Mouse (Mus musculus) G1E-ER4 (cell line): ENCODE results near the gene Vmo1. TPM values are rescaled to one million over a fixed set of nuclear protein-coding genes. Genes with fewer than 3 reads are reported as not detected.

Experiments
- GATA1 ChIP-seq: IDR thresholded peaks from one replicate; pipeline ENCODE4 v1.8.0; 2012; ENCODE audit warnings: low read length, inconsistent platforms
- polyA plus RNA-seq: library from polyadenylated mRNA; stranded (reverse); fragments of >175 nt; gene quantifications from 2 replicates; pipeline ENCODE4 v1.2.3, GENCODE M21; 2012

Gene Vmo1
- polyA plus RNA-seq, 1 experiment: not detected

DNA sequence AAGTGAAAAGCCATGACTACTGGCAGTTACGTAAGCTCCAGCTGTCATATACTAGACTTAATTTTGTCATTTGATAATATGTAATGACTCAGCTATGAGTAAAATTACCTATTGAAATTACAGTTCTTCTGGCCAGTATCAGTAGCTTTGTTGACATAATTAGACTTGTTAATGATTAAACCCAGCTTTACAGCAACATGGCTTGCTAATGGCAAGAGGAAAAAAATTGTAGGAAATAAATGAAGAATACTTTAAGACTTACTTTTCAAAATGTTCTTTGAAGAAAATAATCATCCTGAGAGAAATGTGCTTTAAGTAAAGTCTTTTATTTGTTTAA is 14.0 kb downstream of the Vmo1 start:
- TF ChIP-seq GATA1: no peak

- no peak for TF ChIP-seq GATA1
Observed at GRCm38 (mm10) chr11:70499566-70500475, 14.6 kb downstream of the Vmo1 start.

GRCm38 (mm10) chr11:70489684-70490083 is 24.7 kb downstream of the Vmo1 start:
- no peak for TF ChIP-seq GATA1

GRCm38 (mm10) chr11:70489138-70489537 is 25.3 kb downstream of the Vmo1 start:
- TF ChIP-seq GATA1: no peak

DNA sequence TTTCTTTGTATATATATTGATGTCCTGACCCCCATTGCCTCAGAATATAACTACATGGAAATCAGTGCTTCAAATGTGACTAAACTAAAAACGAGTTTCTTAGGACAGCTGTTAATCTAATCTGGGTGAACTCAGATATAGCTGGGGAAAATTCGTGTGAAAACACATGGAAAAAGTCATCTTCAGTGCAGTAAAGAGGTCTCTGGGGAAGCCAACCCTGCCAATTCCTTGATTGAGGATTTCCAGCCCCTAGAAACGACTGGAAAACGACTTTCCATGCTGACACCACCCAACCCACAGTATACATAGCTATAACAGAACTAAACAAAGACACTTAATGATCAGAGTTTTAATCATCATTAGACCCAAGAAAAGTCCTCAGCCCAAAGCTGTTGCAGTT is 26.6 kb downstream of the Vmo1 start:
- no peak for TF ChIP-seq GATA1

GRCm38 (mm10) chr11:70485498-70485897 is 28.9 kb downstream of the Vmo1 start:
- no peak for TF ChIP-seq GATA1

DNA sequence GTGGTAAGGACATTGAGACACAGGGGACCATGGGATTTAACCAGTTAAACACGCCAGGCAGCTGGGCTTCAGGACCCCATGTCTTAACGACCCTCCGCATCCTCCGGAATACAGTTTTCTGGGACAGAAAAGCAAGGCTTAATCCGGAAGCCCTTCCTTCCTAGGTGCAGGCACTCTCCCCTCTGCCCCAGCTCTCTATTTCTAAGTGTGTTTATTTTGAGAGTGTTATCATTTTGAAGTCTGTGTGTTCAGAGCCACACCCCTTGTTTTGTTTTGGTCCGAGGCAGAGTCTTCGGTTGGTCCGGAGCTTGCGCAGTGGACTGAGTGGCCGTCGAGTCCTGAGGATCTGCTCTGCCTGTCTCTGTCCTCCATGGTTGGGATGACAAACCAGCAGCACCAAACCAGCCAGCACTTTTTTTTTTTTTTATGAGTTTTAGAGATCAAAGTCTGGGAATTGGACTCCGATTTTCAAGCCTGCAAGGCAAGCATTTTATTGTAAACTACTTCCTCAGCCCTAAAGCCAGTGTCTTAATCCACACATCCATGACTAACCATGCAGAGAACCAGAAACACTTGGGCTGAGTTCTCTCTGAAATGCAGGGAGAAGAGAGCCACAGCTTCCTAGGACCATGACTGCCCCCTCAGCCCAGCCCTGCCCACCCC is 39.4 kb downstream of the Vmo1 start:
- TF ChIP-seq GATA1: no peak

DNA sequence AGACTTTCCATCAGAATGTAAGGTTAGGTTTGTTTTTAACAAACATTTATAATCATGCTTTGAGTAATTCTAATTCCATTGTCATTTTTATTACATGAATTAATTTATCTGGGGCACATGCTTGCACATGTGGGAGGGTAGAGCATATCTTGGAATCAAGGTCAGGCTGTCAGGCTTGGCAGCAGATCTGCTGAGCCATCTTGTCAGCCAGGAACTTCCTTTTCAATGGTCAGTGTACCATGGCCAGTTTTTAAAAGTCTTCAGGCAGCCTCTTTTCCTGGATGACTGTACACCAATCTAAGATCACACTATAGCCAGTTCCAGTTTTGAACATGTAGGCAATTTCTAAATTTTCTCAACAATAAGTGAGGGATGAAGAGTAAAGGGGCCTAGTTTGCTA is 41.7 kb downstream of the Vmo1 start:
- TF ChIP-seq GATA1: no peak

DNA sequence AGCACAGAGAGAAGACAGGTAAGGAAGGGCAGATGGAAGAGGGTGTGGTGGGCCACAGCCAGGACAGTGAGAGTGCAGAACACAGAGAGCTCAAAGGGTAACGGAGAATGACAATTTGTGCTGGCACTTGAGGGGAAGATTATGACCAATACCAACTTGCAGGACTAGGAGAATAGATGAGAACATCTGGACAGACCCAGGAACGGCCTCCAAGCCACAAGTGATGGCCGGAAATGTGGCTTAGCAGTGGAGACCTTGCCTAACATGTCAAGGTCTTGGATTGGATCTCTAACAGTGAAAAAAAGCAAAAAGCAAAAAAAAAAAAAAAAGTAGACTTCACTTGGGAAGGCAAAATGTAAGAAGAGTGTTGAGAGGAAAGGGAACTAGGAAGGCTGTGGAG is 44.7 kb downstream of the Vmo1 start:
- no peak for TF ChIP-seq GATA1

- no peak for TF ChIP-seq GATA1
Observed at GRCm38 (mm10) chr11:70467902-70468619, 46.4 kb downstream of the Vmo1 start.

DNA sequence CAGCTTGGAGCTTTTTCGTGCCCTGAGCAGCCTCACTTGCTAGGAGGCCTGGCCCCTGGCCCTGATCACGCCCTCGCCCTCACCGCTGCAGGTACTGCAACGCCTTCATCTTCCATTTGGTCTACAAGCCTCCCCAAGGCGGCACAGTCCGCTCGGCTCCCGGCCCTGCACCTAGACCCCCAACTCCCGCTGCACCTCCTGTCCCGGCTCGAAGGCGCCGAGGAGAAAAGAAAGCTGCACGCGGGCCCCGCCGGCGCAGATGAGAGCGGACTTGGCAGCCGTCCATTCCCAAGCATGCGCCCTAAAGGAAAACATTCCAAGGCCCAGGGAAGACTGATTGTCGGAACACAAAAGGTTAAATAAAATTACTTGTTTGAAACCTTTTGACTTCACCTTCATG is 48.6 kb downstream of the Vmo1 start:
- no peak for TF ChIP-seq GATA1

- no peak for TF ChIP-seq GATA1
Observed at GRCm38 (mm10) chr11:70465211-70465610, 49.2 kb downstream of the Vmo1 start.

DNA sequence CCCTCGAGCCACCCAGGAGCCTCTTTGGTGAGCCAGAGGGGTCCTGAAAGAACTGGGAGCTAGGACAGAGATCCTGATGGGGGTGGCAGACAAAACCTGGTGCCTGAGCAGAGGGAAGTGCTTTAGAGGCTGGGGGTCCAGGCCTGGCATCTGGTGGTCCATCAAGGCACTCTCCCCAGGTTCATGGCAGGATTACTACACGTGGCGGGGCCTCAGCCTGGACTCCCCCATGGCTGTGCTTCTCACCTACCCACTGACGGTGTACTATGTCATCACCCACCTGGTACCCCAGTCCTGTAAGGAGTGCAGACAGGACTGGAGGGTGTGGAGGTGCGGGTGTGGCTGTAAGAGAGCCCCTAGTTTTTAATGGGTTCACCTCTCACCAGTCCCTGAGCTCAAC is 50.4 kb downstream of the Vmo1 start:
- TF ChIP-seq GATA1: no peak

Other genes starting within 250 kb of the Vmo1 start
- gene Alox12e, start 192.0 kb downstream of the Vmo1 start, polyA plus RNA-seq: not detected in 2 replicates
- not detected in 2 replicates for gene Alox15, start 162.6 kb downstream of the Vmo1 start, polyA plus RNA-seq
- 97.1 and 115 TPM in 2 replicates for gene Pelp1, start 104.6 kb downstream of the Vmo1 start, polyA plus RNA-seq
- 202 and 316 TPM in 2 replicates for gene Arrb2, start 82.0 kb downstream of the Vmo1 start, polyA plus RNA-seq
- 13.3 and 29.5 TPM in 2 replicates for gene Med11, start 62.7 kb downstream of the Vmo1 start, polyA plus RNA-seq
- not detected in 2 replicates for gene Zmynd15, start 55.2 kb downstream of the Vmo1 start, polyA plus RNA-seq
- not detected in 2 replicates for gene Cxcl16, start 54.6 kb downstream of the Vmo1 start, polyA plus RNA-seq
- gene Tm4sf5, start 9.4 kb downstream of the Vmo1 start, polyA plus RNA-seq: not detected in 2 replicates
- not detected in 2 replicates for gene Gltpd2, start 4.6 kb upstream of the Vmo1 start, polyA plus RNA-seq
- gene Psmb6, start 10.8 kb upstream of the Vmo1 start, polyA plus RNA-seq: 201 and 213 TPM in 2 replicates
- not detected in 2 replicates for gene Gm40193, start 18.3 kb upstream of the Vmo1 start, polyA plus RNA-seq
- 0.02 and 0.04 TPM in 2 replicates for gene Pld2, start 25.4 kb upstream of the Vmo1 start, polyA plus RNA-seq
- 99.2 and 116 TPM in 2 replicates for gene Mink1, start 48.3 kb upstream of the Vmo1 start, polyA plus RNA-seq
- gene 4930544D05Rik, start 101.2 kb upstream of the Vmo1 start, polyA plus RNA-seq: not detected in 2 replicates
- gene Chrne, start 104.6 kb upstream of the Vmo1 start, polyA plus RNA-seq: not detected in 2 replicates
- 30.8 and 34.3 TPM in 2 replicates for gene Gp1ba, start 124.5 kb upstream of the Vmo1 start, polyA plus RNA-seq
- gene Rnf167, start 132.6 kb upstream of the Vmo1 start, polyA plus RNA-seq: 82.3 and 110 TPM in 2 replicates
- gene Slc25a11, start 132.9 kb upstream of the Vmo1 start, polyA plus RNA-seq: 98.8 and 132 TPM in 2 replicates
- gene Pfn1, start 140.0 kb upstream of the Vmo1 start, polyA plus RNA-seq: 4,535 and 5,925 TPM in 2 replicates
- 3.4 and 6.5 TPM in 2 replicates for gene Eno3, start 142.6 kb upstream of the Vmo1 start, polyA plus RNA-seq
- gene Spag7, start 154.8 kb upstream of the Vmo1 start, polyA plus RNA-seq: 207 and 222 TPM in 2 replicates
- gene Camta2, start 173.5 kb upstream of the Vmo1 start, polyA plus RNA-seq: 18.0 and 30.8 TPM in 2 replicates
- gene Inca1, start 185.5 kb upstream of the Vmo1 start, polyA plus RNA-seq: 0.17 and 0.21 TPM in 2 replicates
- gene Kif1c, start 185.9 kb upstream of the Vmo1 start, polyA plus RNA-seq: 32.5 and 39.5 TPM in 2 replicates
- gene Zfp3, start 249.6 kb upstream of the Vmo1 start, polyA plus RNA-seq: 2.6 and 3.6 TPM in 2 replicates